Mouse (Mus musculus): ENCODE measurements around the gene Faim2. TPM values are rescaled to one million over a fixed set of nuclear protein-coding genes. Genes with fewer than 3 reads are reported as not detected.

Gene Faim2
- polyA plus RNA-seq, 1 experiment from 2014 or later, result 0.56 TPM

DNA sequence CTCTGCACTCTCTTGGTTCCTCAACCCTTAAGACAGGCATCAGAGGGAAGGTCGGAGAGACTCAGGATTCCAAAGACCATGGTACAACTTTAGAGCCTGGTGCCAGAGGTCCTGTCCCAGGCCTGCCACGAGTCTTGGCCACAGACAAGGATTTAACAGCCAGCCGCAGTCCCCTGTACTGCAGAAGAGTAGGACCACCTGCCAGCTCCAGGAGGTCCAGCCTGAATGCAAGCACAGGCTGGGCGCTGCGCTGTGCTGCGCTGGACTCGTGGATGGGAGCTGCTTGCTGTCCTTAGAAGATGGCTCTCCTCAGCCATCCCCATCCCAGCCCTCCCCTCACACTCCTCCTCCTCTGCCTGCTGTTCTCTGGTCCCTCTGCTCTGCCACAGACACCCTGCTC is 10.2 kb downstream of the Faim2 start:
- no peaks in the 10 kb centered on the region for H3K9me3 ChIP-seq (replicated peaks; ENCODE audit: control insufficient read depth, low read length)
- no peaks in the 10 kb centered on the region for H3K4me1 ChIP-seq (ENCODE audit: control insufficient read depth, insufficient read depth, low read length)
- peaks cover 31% of the 10 kb centered on the region for H3K27me3 ChIP-seq (ENCODE audit: control insufficient read depth, insufficient read depth, low read length)
- ATAC-seq (replicated peaks; ENCODE audit: extremely low read depth, insufficient read depth, low FRiP score), result no peak
- H3K4me3 ChIP-seq (ENCODE audit: low read length), result no peak overlapping the region
- H3K27ac ChIP-seq (ENCODE audit: low read length), result no peak overlapping the region
- H3K36me3 ChIP-seq (ENCODE audit: control insufficient read depth, insufficient read depth), result no peaks in the 10 kb centered on the region
- H3K4me2 ChIP-seq (ENCODE audit: low read depth, low read length), result no peak overlapping the region
- WGBS, result 56% methylated on average over 7 of the region's 7 CpGs
- H3K9ac ChIP-seq (ENCODE audit: low read length), result no peak overlapping the region

DNA sequence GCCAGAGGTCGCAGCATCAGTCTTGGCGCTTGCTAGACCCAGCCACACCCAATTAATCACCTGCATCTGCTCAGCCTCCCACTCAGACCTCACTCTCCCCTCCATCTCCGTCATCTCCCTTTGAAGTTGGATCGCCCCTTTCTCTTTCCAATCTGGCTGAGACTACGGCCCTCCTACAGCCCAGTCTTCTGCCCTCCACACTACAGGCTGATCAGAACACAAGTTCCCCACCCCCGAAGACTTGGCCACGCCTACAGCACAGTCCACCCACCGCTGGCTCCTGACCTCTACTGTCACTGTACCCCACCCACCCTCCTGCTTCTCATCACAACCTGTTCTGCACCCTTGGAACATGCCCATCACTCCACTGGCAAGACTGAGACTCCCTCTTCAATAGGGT is 11.2 kb downstream of the Faim2 start:
- Histone ChIP-seq H3K9me3 (replicated peaks; ENCODE audit: control insufficient read depth, low read length) (no peaks in the 10 kb centered on the region), H3K27me3 (ENCODE audit: control insufficient read depth, insufficient read depth, low read length) (peaks cover 25% of the 10 kb centered on the region), H3K4me3 (ENCODE audit: low read length) (no peak overlapping the region), H3K4me1 (ENCODE audit: control insufficient read depth, insufficient read depth, low read length) (no peaks in the 10 kb centered on the region), H3K4me2 (ENCODE audit: low read depth, low read length) (no peak overlapping the region), H3K9ac (ENCODE audit: low read length) (no peak overlapping the region), H3K27ac (ENCODE audit: low read length) (no peak overlapping the region), H3K36me3 (ENCODE audit: control insufficient read depth, insufficient read depth) (no peaks in the 10 kb centered on the region)
- 44% methylated on average over 8 of the region's 8 CpGs for WGBS
- no peak for ATAC-seq (replicated peaks; ENCODE audit: extremely low read depth, insufficient read depth, low FRiP score)

- H3K27ac ChIP-seq (ENCODE audit: low read length), result no peak overlapping the region
- H3K4me3 ChIP-seq (ENCODE audit: low read length), result no peak overlapping the region
- no peak for ATAC-seq (replicated peaks; ENCODE audit: extremely low read depth, insufficient read depth, low FRiP score)
- H3K36me3 ChIP-seq (ENCODE audit: control insufficient read depth, insufficient read depth), result no peaks in the 10 kb centered on the region
- no peak overlapping the region for H3K4me2 ChIP-seq (ENCODE audit: low read depth, low read length)
- no peak overlapping the region for H3K9ac ChIP-seq (ENCODE audit: low read length)
- no peaks in the 10 kb centered on the region for H3K4me1 ChIP-seq (ENCODE audit: control insufficient read depth, insufficient read depth, low read length)
- H3K27me3 ChIP-seq (ENCODE audit: control insufficient read depth, insufficient read depth, low read length), result peaks cover 17% of the 10 kb centered on the region
- no peaks in the 10 kb centered on the region for H3K9me3 ChIP-seq (replicated peaks; ENCODE audit: control insufficient read depth, low read length)
- WGBS, result 81% methylated on average over 15 of the region's 15 CpGs
Observed at GRCm38 (mm10) chr15:99511797-99512525, 16.0 kb downstream of the Faim2 start.

- H3K36me3 ChIP-seq (ENCODE audit: control insufficient read depth, insufficient read depth), result no peaks in the 10 kb centered on the region
- WGBS, result 62% methylated on average over 3 of the region's 3 CpGs
- H3K9me3 ChIP-seq (replicated peaks; ENCODE audit: control insufficient read depth, low read length), result no peaks in the 10 kb centered on the region
- no peak overlapping the region for H3K27ac ChIP-seq (ENCODE audit: low read length)
- H3K4me3 ChIP-seq (ENCODE audit: low read length), result no peak overlapping the region
- H3K9ac ChIP-seq (ENCODE audit: low read length), result no peak overlapping the region
- peaks cover 8% of the 10 kb centered on the region for H3K27me3 ChIP-seq (ENCODE audit: control insufficient read depth, insufficient read depth, low read length)
- H3K4me1 ChIP-seq (ENCODE audit: control insufficient read depth, insufficient read depth, low read length), result no peaks in the 10 kb centered on the region
- ATAC-seq (replicated peaks; ENCODE audit: extremely low read depth, insufficient read depth, low FRiP score), result no peak
- no peak overlapping the region for H3K4me2 ChIP-seq (ENCODE audit: low read depth, low read length)
Observed at GRCm38 (mm10) chr15:99510621-99511020, 17.3 kb downstream of the Faim2 start.

DNA sequence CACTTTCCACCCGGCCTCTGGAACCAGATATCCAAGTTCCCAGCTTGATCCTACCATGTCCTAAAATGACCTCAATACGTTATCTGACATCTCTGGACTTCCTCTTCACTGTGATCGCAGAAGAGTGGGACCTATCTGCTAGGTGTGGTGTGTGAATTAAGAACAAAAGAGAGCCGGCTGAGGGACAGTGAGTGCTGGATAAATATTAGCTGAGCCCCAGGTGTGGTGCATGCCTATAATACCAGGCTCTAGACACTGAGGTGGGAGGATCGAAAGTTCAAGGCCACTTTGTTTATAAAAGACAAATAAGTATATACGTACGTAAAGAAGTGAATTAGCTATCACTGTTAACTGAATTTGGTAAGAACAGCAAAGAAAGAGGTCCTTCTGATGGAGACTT is 18.1 kb downstream of the Faim2 start:
- Histone ChIP-seq H3K27me3 (ENCODE audit: control insufficient read depth, insufficient read depth, low read length) (peaks cover 5% of the 10 kb centered on the region), H3K4me2 (ENCODE audit: low read depth, low read length) (no peak overlapping the region), H3K9ac (ENCODE audit: low read length) (no peak overlapping the region), H3K27ac (ENCODE audit: low read length) (no peak overlapping the region), H3K9me3 (replicated peaks; ENCODE audit: control insufficient read depth, low read length) (no peaks in the 10 kb centered on the region), H3K36me3 (ENCODE audit: control insufficient read depth, insufficient read depth) (no peaks in the 10 kb centered on the region), H3K4me3 (ENCODE audit: low read length) (no peak overlapping the region), H3K4me1 (ENCODE audit: control insufficient read depth, insufficient read depth, low read length) (0 out of 2 replicates have a peak, but pooled peaks cover 4% of the 10 kb centered on the region)
- ATAC-seq (replicated peaks; ENCODE audit: extremely low read depth, insufficient read depth, low FRiP score), result no peak
- 69% methylated on average over 7 of the region's 7 CpGs for WGBS

GRCm38 (mm10) chr15:99505324-99506095 is 22.5 kb downstream of the Faim2 start:
- Histone ChIP-seq H3K27ac (ENCODE audit: low read length) (0 out of 2 replicates have a peak overlapping the region, but pooled peaks have one; percentile 4), H3K9me3 (replicated peaks; ENCODE audit: control insufficient read depth, low read length) (no peaks in the 10 kb centered on the region), H3K4me2 (ENCODE audit: low read depth, low read length) (no peak overlapping the region), H3K4me3 (ENCODE audit: low read length) (no peak overlapping the region), H3K4me1 (ENCODE audit: control insufficient read depth, insufficient read depth, low read length) (0 out of 2 replicates have a peak, but pooled peaks cover 4% of the 10 kb centered on the region), H3K27me3 (ENCODE audit: control insufficient read depth, insufficient read depth, low read length) (peaks cover 8% of the 10 kb centered on the region), H3K9ac (ENCODE audit: low read length) (no peak overlapping the region), H3K36me3 (ENCODE audit: control insufficient read depth, insufficient read depth) (no peaks in the 10 kb centered on the region)
- 54% methylated on average over 15 of the region's 15 CpGs for WGBS
- no peak for ATAC-seq (replicated peaks; ENCODE audit: extremely low read depth, insufficient read depth, low FRiP score)

- peaks cover 25% of the 10 kb centered on the region for H3K4me1 ChIP-seq (ENCODE audit: control insufficient read depth, insufficient read depth, low read length)
- H3K9ac ChIP-seq (ENCODE audit: low read length), result no peak overlapping the region
- H3K27ac ChIP-seq (ENCODE audit: low read length), result no peak overlapping the region; the same call in 1 of the 2 replicates
- H3K36me3 ChIP-seq (ENCODE audit: control insufficient read depth, insufficient read depth), result no peaks in the 10 kb centered on the region
- peaks cover 7% of the 10 kb centered on the region; the same call in 1 of the 2 replicates for H3K27me3 ChIP-seq (ENCODE audit: control insufficient read depth, insufficient read depth, low read length)
- H3K4me2 ChIP-seq (ENCODE audit: low read depth, low read length), result no peak overlapping the region
- no peaks in the 10 kb centered on the region for H3K9me3 ChIP-seq (replicated peaks; ENCODE audit: control insufficient read depth, low read length)
- WGBS, result 66% methylated on average over 5 of the region's 5 CpGs
- no peak overlapping the region for H3K4me3 ChIP-seq (ENCODE audit: low read length)
- no peak for ATAC-seq (replicated peaks; ENCODE audit: extremely low read depth, insufficient read depth, low FRiP score)
Observed at GRCm38 (mm10) chr15:99503256-99503655, 24.7 kb downstream of the Faim2 start.

DNA sequence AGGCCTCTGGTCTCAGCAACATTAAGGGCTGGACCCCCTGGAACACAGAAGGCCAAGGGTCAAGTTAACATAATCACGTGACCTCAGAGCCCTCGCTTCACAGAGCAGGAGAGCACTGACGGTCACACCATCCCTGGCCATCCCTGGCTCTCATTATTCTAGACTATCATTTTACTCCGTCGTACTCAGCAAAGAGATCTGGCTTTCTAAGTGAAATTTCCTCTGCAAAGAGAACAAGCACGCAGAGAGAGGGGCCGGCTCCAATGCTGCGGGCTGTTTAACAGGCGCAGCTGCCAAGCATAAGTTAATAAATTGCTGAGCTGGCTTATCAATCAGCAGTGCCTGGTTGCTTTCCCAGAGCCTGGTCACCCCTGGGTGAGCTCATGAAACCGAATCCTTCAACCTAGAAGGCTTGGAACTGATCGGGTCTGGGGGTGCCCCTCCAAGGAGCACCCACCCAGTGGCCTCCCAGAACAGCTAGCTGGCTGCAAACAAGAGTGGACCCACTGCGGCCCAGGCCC is 25.6 kb downstream of the Faim2 start:
- Histone ChIP-seq H3K36me3 (ENCODE audit: control insufficient read depth, insufficient read depth) (no peaks in the 10 kb centered on the region), H3K27me3 (ENCODE audit: control insufficient read depth, insufficient read depth, low read length) (peaks cover 7% of the 10 kb centered on the region), H3K27ac (ENCODE audit: low read length) (no peak overlapping the region), H3K4me2 (ENCODE audit: low read depth, low read length) (no peak overlapping the region), H3K9ac (ENCODE audit: low read length) (no peak overlapping the region), H3K9me3 (replicated peaks; ENCODE audit: control insufficient read depth, low read length) (no peaks in the 10 kb centered on the region), H3K4me3 (ENCODE audit: low read length) (no peak overlapping the region), H3K4me1 (ENCODE audit: control insufficient read depth, insufficient read depth, low read length) (peaks cover 34% of the 10 kb centered on the region)
- WGBS, result 73% methylated on average over 12 of the region's 12 CpGs
- ATAC-seq (replicated peaks; ENCODE audit: extremely low read depth, insufficient read depth, low FRiP score), result no peak

Measured in heart, embryonic 16.5 days (tissue).